Mouse (Mus musculus) forebrain, embryonic 12.5 days (tissue): ENCODE data around the gene Serpinb9d. TPM values are rescaled to one million over a fixed set of nuclear protein-coding genes. Genes with fewer than 3 reads are reported as not detected.
"Not testable (repeated sequence)": the region's sequence is repeated elsewhere in the genome, so short reads cannot be mapped to it uniquely, and the experiment has no call there.

Experiments
- ATAC-seq: fragments of 200-750 bp; cut with Nextera tagmentation; 2 replicates; pipeline ENCODE4 v1.8.0; 2017; ENCODE audit warnings: moderate TSS enrichment; ENCODE audit not compliant: low FRiP score
- H3K27ac ChIP-seq: fragments of 300-500 bp; sonication (generic); 2 replicates; pipeline ENCODE4 v1.5.1; 2016; ENCODE audit warnings: mild to moderate bottlenecking
- H3K27me3 ChIP-seq: fragments of 300-500 bp; sonication (generic); 2 replicates; pipeline ENCODE4 v1.6.1; 2016; ENCODE audit warnings: mild to moderate bottlenecking
- H3K36me3 ChIP-seq: fragments of 300-500 bp; sonication (generic); replicated peaks from 2 replicates; pipeline ENCODE4 v1.6.1; 2016; ENCODE audit warnings: mild to moderate bottlenecking
- H3K4me1 ChIP-seq: fragments of 300-500 bp; sonication (generic); 2 replicates; pipeline ENCODE4 v1.6.1; 2016
- H3K4me2 ChIP-seq: fragments of 300-500 bp; sonication (generic); 2 replicates; pipeline ENCODE4 v1.6.1; 2016; ENCODE audit warnings: mild to moderate bottlenecking, moderate library complexity
- H3K4me3 ChIP-seq: fragments of 300-500 bp; sonication (generic); replicated peaks from 2 replicates; pipeline ENCODE4 v1.5.1; 2016; ENCODE audit warnings: mild to moderate bottlenecking
- H3K9ac ChIP-seq: fragments of 300-500 bp; sonication (generic); 2 replicates; pipeline ENCODE4 v1.6.1; 2016; ENCODE audit warnings: mild to moderate bottlenecking
- H3K9me3 ChIP-seq: fragments of 300-500 bp; sonication (generic); 2 replicates; pipeline ENCODE4 v1.6.1; 2016
- WGBS: fragments of 180-500 bp; shearing (Covaris S2); methylation state at CpG from one replicate; pipeline ENCODE4 v1.1.7; 2016; 5-methylcytosine and 5-hydroxymethylcytosine counted together
- polyA plus RNA-seq: library from polyadenylated mRNA; unstranded; fragments of >200 nt; fragmentation: Nextera tagmentation; extraction: Ambion mirVana; gene quantifications from 2 replicates; pipeline ENCODE4 v1.2.1, GENCODE M21; 2016

Serpinb9d gene
- not detected in 2 replicates for polyA plus RNA-seq

DNA sequence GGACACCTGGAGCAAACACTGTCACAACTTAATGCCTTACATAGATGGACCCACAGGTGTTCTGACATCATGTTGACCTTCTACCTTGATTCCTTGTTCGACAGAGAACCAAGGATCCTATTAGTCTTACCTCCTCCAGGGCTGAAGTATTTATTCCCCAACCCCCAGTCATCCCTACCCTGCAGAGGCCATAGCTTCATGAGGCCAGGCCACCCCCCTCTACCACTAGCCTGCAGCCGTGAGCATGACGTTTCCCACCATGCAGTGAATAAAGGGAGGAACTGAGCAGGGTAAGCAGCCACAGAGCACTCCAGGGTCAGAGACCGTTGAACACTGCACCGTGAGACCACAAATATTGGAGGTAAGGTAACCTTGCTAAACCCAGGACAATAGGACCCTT, at the start of gene Serpinb9d:
TSS of gene Serpinb9d (plus strand) at position 301 of the 400 bp plus-strand sequence.
- Histone ChIP-seq H3K9ac (no peak within 1 kb of the TSS), H3K27ac (no peak within 1 kb of the TSS), H3K9me3 (0 out of 2 replicates have a peak, but pooled peaks cover 3% of the 10 kb centered on the region), H3K36me3 (no peaks in the 10 kb centered on the region), H3K27me3 (no peaks in the 10 kb centered on the region), H3K4me2 (no peak within 1 kb of the TSS), H3K4me3 (no peak within 1 kb of the TSS), H3K4me1 (no peaks in the 10 kb centered on the region)
- 85% methylated on average over 5 of the region's 5 CpGs for WGBS
- no peak for ATAC-seq

DNA sequence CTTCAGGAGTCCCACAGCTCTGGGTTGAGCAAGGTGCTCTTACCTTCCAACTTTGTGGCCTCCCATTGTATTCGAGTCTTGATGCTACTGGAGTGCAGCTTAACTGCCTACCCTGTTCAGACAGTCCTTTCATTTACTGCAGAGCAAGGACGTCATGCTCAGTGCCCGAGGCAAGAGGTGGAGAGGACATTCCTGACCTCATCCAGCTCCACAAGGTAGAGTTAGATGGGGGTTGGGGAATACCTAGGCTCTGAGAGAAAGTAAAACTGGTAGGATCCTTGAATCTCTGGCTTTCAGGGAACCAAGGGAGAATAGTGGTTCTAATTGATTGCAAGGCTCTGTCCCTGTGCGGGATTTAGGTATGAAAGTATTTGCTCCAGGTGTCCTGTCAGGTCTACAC, 33.1 kb upstream of the Serpinb9d start, which contains the start of gene Serpinb9c:
TSS of gene Serpinb9c (minus strand) at position 101 of the 400 bp plus-strand sequence.
- ATAC-seq = no peak
- H3K27ac ChIP-seq = no peak within 1 kb of the TSS
- H3K4me1 ChIP-seq = no peaks in the 10 kb centered on the region
- H3K4me2 ChIP-seq = no peak within 1 kb of the TSS
- no peaks in the 10 kb centered on the region for H3K36me3 ChIP-seq
- H3K9ac ChIP-seq = no peak within 1 kb of the TSS
- no peaks in the 10 kb centered on the region for H3K27me3 ChIP-seq
- WGBS = 78% methylated on average over 4 of the region's 4 CpGs
- no peak within 1 kb of the TSS for H3K4me3 ChIP-seq
- H3K9me3 ChIP-seq = peaks cover 6% of the 10 kb centered on the region; the same call in 1 of the 2 replicates

DNA sequence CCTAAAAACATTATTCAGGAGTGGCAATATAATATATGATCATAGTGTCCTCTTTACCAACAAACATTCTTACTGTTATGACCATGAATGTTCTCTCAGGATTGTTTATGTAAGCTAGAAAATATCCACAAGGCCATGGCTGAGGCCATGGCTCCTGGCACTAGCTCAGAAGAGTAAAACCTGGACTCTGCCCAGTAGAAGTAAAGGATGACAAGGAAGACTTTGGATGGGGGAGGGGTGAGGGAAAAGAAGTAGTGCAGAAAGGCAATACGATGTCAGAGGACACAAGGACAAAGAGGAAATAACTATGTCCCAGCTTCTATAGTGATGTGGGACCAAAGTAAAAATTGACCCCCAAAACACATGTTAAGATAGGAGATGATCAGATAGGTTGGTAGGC, 2.3 kb upstream of the Serpinb9d start:
- H3K27ac ChIP-seq, ATAC-seq, H3K9me3 ChIP-seq, H3K36me3 ChIP-seq, H3K4me2 ChIP-seq, H3K9ac ChIP-seq, H3K4me3 ChIP-seq, H3K4me1 ChIP-seq, H3K27me3 ChIP-seq: not testable (repeated sequence)
- WGBS = 90% methylated on average over 1 of the region's 1 CpGs

DNA sequence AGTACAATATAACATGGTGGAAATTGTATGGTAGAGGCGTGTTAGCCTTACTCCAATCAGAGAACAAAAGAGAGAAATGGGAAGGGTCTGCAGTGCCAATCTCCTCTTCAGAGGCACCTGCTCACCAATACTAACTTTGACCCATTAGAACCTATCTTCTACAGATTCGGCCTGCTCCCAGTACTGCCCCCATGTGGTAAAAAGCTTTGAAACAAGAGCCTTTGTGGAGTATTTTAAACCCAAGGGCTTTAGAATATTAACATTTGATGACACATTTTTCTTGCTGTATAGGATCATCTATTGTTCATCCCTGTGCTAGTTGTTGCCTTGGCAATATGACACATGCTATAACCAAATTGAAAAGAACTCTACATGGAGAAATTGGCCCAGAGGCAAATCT, 7.0 kb downstream of the Serpinb9d start:
- Histone ChIP-seq H3K36me3 (no peaks in the 10 kb centered on the region), H3K27ac (no peak overlapping the region), H3K4me3 (no peak overlapping the region), H3K4me2 (no peak overlapping the region), H3K27me3 (no peaks in the 10 kb centered on the region), H3K9me3 (no peaks in the 10 kb centered on the region), H3K9ac (no peak overlapping the region), H3K4me1 (no peaks in the 10 kb centered on the region)
- no peak for ATAC-seq
- WGBS = 63% methylated on average over 2 of the region's 2 CpGs

DNA sequence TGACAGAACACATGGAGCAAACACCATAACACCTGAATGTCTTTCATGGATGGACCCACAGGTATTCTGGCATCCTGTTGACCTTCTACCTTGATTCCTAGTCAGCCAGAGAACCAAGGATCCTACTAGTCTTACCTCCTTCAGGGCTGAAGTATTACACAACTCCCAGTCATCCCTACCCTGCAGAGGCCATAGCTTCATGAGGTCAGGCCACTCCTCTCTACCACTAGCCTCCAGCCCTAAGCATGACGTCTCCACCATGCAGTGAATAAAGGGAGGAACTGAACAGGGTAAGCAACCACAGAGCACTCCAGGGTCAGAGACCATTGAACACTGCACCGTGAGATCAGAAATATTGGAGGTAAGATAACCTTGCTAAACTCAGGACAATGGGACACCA, 56.6 kb downstream of the Serpinb9d start, which contains the start of gene Serpinb9e:
TSS of gene Serpinb9e (plus strand) at position 301 of the 400 bp plus-strand sequence.
- peaks cover 16% of the 10 kb centered on the region; the same call in 1 of the 2 replicates for H3K9me3 ChIP-seq
- H3K4me1 ChIP-seq, H3K4me2 ChIP-seq, H3K4me3 ChIP-seq, H3K36me3 ChIP-seq, ATAC-seq, H3K27ac ChIP-seq, H3K9ac ChIP-seq, H3K27me3 ChIP-seq: not testable (repeated sequence)
- WGBS = 93% methylated on average over 2 of the region's 2 CpGs

Other genes with a start within 250 kb of the Serpinb9d start
- 0.49 and 0.52 TPM in 2 replicates for gene Serpinb6b, start 227.8 kb upstream of the Serpinb9d start, polyA plus RNA-seq
- gene Serpinb9, start 189.7 kb upstream of the Serpinb9d start, polyA plus RNA-seq = 0.26 and 0.63 TPM in 2 replicates
- gene Serpinb9b, start 165.5 kb upstream of the Serpinb9d start, polyA plus RNA-seq = 0.05 TPM in 1 of 2 replicates, not detected in the other
- 0.98 and 0.99 TPM in 2 replicates for gene Serpinb1b, start 114.4 kb upstream of the Serpinb9d start, polyA plus RNA-seq
- not detected in 2 replicates for gene Serpinb9c, start 33.2 kb upstream of the Serpinb9d start, polyA plus RNA-seq
- gene Serpinb9e, start 56.7 kb downstream of the Serpinb9d start, polyA plus RNA-seq = not detected in 2 replicates
- gene Serpinb9f, start 131.1 kb downstream of the Serpinb9d start, polyA plus RNA-seq = not detected in 2 replicates
- gene Gm11397, start 202.8 kb downstream of the Serpinb9d start, polyA plus RNA-seq = not detected in 2 replicates